Mouse (Mus musculus) heart, postnatal 0 days (tissue): Measurements from ENCODE around the gene Poll.

Experiments used
- CTCF ChIP-seq: IDR thresholded peaks from 2 replicates; pipeline ENCODE4 v1.5.1; 2016; ENCODE audit warnings: antibody characterized with exemption, control low read depth, low read depth
- EP300 ChIP-seq: IDR thresholded peaks from 2 replicates; pipeline ENCODE4 v1.6.1; 2016; ENCODE audit warnings: antibody characterized with exemption, low read depth

- TF ChIP-seq EP300 (no peak), CTCF (no peak)
These were observed 7.0 kb upstream of the Poll start for GRCm38 (mm10) chr19:45567367-45567766.
